Mouse (Mus musculus): ENCODE results near the gene Papss1. TPM values are rescaled to one million over a fixed set of nuclear protein-coding genes. Genes with fewer than 3 reads are reported as not detected.

Papss1 gene
- polyA plus RNA-seq, 1 experiment from 2014 or later, result 7.9 TPM

DNA sequence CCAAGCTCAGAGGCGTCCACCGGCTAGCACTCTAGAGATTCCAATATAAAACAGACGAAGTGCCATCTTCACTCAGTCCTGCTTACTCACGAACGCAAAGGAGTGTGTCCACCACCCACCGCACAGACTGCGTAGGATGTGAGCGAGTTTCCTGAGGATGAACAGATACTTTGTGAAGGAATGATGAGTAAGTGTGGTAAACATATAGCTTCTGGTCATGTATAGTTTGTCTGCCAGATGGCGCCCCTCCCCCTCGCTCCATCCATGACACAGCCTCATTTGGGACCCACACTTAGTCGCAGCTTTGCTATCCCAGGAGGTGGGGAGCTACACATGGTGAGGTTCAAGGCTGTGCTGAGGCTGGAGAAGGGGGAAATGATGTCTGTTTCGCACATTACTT, 121.5 kb downstream of the Papss1 start:
- Histone ChIP-seq H3K27me3 (no peaks in the 10 kb centered on the region), H3K4me2 (no peak overlapping the region), H3K9me3 (replicated peaks) (no peaks in the 10 kb centered on the region), H3K4me1 (replicated peaks) (no peaks in the 10 kb centered on the region), H3K36me3 (replicated peaks) (no peaks in the 10 kb centered on the region), H3K9ac (no peak overlapping the region), H3K27ac (replicated peaks) (no peak overlapping the region), H3K4me3 (replicated peaks) (no peak overlapping the region)
- 69% methylated on average over 12 of the region's 12 CpGs for WGBS (ENCODE audit: insufficient replicate concordance)
- ATAC-seq (ENCODE audit: insufficient read depth), result no peak

DNA sequence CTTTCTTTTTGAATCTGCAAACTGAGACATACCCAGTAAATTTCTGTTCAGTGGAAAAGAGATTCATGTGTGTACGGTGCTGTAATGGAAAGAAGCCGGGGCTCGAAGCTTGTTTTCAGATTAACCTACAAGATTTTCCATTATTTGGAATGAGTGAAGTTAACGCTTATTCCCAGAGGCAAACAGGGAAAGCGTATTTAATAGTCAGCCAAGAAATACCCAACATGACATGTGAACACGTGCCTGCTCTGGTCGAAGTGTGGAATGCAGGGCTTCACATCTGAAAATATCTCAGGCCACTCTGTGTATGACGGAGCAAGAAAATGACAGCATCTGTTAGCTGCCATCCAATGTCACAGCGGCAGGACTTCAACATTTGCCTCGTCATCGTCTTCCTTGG, 125.4 kb downstream of the Papss1 start:
- Histone ChIP-seq H3K27ac (replicated peaks) (no peak overlapping the region), H3K4me3 (replicated peaks) (no peak overlapping the region), H3K9ac (no peak overlapping the region), H3K4me1 (replicated peaks) (no peaks in the 10 kb centered on the region), H3K36me3 (replicated peaks) (no peaks in the 10 kb centered on the region), H3K27me3 (no peaks in the 10 kb centered on the region), H3K4me2 (no peak overlapping the region), H3K9me3 (replicated peaks) (no peaks in the 10 kb centered on the region)
- WGBS (ENCODE audit: insufficient replicate concordance), result 73% methylated on average over 11 of the region's 11 CpGs
- no peak for ATAC-seq (ENCODE audit: insufficient read depth)

DNA sequence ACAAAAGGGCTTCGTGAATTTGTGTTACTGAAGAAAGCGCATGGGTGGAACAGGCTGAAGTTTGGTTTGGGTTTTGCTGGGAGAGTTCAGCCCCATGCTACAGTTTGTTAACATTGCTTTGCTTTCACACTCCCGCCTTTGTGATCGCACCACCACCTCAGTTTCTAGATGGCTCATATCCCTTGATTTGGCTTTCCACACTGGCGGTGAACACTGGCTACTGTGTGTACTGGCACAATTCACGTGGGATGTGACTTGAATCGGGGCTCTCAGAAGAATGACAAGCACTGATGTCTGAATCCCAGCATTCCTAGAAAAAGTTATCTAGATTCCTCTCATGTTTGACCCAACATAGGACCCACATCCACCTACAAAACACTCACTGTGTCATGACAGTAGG, 126.0 kb downstream of the Papss1 start:
- 71% methylated on average over 7 of the region's 7 CpGs for WGBS (ENCODE audit: insufficient replicate concordance)
- ATAC-seq (ENCODE audit: insufficient read depth), result no peak

DNA sequence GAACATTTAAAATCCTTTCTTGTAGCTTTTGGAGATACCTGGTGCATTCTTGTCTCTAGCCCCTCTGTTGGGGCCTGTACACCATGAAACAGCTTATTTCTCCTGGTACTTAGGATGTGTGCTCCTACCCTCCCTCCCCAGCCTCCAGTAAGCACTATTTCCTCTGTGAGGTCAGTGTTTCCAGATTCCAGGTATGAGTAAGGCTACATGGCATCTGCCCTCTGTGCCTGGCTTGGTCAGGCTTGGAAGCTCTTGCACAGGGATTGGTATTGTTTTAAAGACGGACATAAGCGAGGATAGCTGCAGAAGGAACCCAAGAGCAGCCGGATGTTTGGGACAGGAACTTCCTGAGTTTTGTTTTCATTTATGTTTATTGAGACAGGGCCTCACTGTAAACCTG, 126.6 kb downstream of the Papss1 start:
- no peaks in the 10 kb centered on the region for H3K36me3 ChIP-seq (replicated peaks)
- 60% methylated on average over 3 of the region's 3 CpGs for WGBS (ENCODE audit: insufficient replicate concordance)

More for the DNA sequence above, 126.0 kb downstream of the Papss1 start:
- Histone ChIP-seq H3K36me3 (replicated peaks) (no peaks in the 10 kb centered on the region), H3K27me3 (no peaks in the 10 kb centered on the region), H3K4me3 (replicated peaks) (no peak overlapping the region), H3K4me2 (no peak overlapping the region), H3K27ac (replicated peaks) (no peak overlapping the region), H3K9ac (no peak overlapping the region), H3K4me1 (replicated peaks) (no peaks in the 10 kb centered on the region), H3K9me3 (replicated peaks) (no peaks in the 10 kb centered on the region)

More for the DNA sequence above, 126.6 kb downstream of the Papss1 start:
- H3K4me3 ChIP-seq (replicated peaks), result no peak overlapping the region
- no peaks in the 10 kb centered on the region for H3K4me1 ChIP-seq (replicated peaks)
- H3K27me3 ChIP-seq, result no peaks in the 10 kb centered on the region
- no peak overlapping the region for H3K27ac ChIP-seq (replicated peaks)
- no peak for ATAC-seq (ENCODE audit: insufficient read depth)
- no peak overlapping the region for H3K9ac ChIP-seq
- no peaks in the 10 kb centered on the region for H3K9me3 ChIP-seq (replicated peaks)
- H3K4me2 ChIP-seq, result no peak overlapping the region

Other genes starting within 250 kb of the Papss1 start
- gene Sgms2, start 73.4 kb upstream of the Papss1 start, polyA plus RNA-seq (2015; fragmentation: Nextera tagmentation; extraction: Ambion mirVana), result 4.4 and 4.7 TPM in 2 replicates

All from liver, embryonic 15.5 days (tissue).